Mouse (Mus musculus) G1E (cell line): ENCODE measurements around the gene Ppp1r17. TPM values are rescaled to one million over a fixed set of nuclear protein-coding genes. Genes with fewer than 3 reads are reported as not detected.

Source experiments
- ATAC-seq: 2 replicates; pipeline ENCODE4 v1.8.0; 2016; ENCODE audit warnings: mild to moderate bottlenecking; ENCODE audit not compliant: insufficient number of reproducible peaks, poor library complexity, low FRiP score, severe bottlenecking; ENCODE audit errors: extremely low read depth
- DNase-seq: peaks from one replicate; pipeline ENCODE4 v3.0.0; 2012; ENCODE audit warnings: low spot score
- H3K27me3 ChIP-seq: 2 replicates; pipeline ENCODE4 v1.6.1; 2012; ENCODE audit warnings: mild to moderate bottlenecking, low read length, inconsistent platforms; ENCODE audit not compliant: insufficient read depth
- H3K36me3 ChIP-seq: replicated peaks from 2 replicates; pipeline ENCODE3; 2012; ENCODE audit warnings: mild to moderate bottlenecking, inconsistent platforms
- H3K4me1 ChIP-seq: 2 replicates; pipeline ENCODE4 v1.6.1; 2012; ENCODE audit warnings: low read depth, low read length, inconsistent platforms, mixed read lengths; ENCODE audit not compliant: insufficient read depth
- H3K4me3 ChIP-seq: 2 replicates; pipeline ENCODE4 v1.5.1; 2012; ENCODE audit warnings: low read depth, mild to moderate bottlenecking, inconsistent platforms, low read length, moderate library complexity, mixed read lengths
- H3K9me3 ChIP-seq: replicated peaks from 2 replicates; pipeline ENCODE4 v1.6.1; 2012; ENCODE audit warnings: inconsistent platforms
- CTCF ChIP-seq: IDR thresholded peaks from 2 replicates; pipeline ENCODE4 v1.5.1; 2012; ENCODE audit warnings: low read depth, low read length, inconsistent platforms, mixed read lengths
- GATA1 ChIP-seq: IDR thresholded peaks from 2 replicates; pipeline ENCODE4 v1.6.1; 2012; ENCODE audit warnings: borderline replicate concordance, low read length, inconsistent platforms, mixed read lengths
- GATA2 ChIP-seq: IDR thresholded peaks from 2 replicates; pipeline ENCODE4 v1.6.1; 2012; ENCODE audit warnings: low read depth, low read length, inconsistent platforms, borderline replicate concordance
- POLR2AphosphoS5 ChIP-seq: IDR thresholded peaks from 2 replicates; pipeline ENCODE4 v1.6.1; 2012; ENCODE audit warnings: low read depth, low read length, inconsistent platforms; ENCODE audit not compliant: insufficient replicate concordance
- TAL1 ChIP-seq: conservative IDR thresholded peaks from 2 replicates; pipeline ENCODE4 v1.6.1; 2012; ENCODE audit warnings: low read depth, low read length, inconsistent platforms, mixed read lengths
- polyA plus RNA-seq: library from polyadenylated mRNA; stranded (reverse); fragments of >175 nt; gene quantifications from 2 replicates; pipeline ENCODE4 v1.2.3, GENCODE M21; 2012
- total RNA-seq, 2 experiments: library from RNA; stranded (forward) in 1 of 2; stranded (reverse) in 1 of 2; fragments of 200-1000 nt in 1 of 2; fragments of >200 nt in 1 of 2; fragmentation: Nextera tagmentation in 1 of 2; gene quantifications; 2 replicates each; pipeline ENCODE4 v1.2.3; 2014 to 2017

Gene Ppp1r17
- total and polyA plus RNA-seq, 3 experiments = not detected

- Histone ChIP-seq H3K9me3 (no peaks in the 10 kb centered on the region), H3K4me1 (no peaks in the 10 kb centered on the region), H3K36me3 (no peaks in the 10 kb centered on the region), H3K4me3 (no peak overlapping the region), H3K27me3 (no peaks in the 10 kb centered on the region)
- TF ChIP-seq POLR2AphosphoS5 = no peak
- peak; percentile 26; the same call in 1 of the 2 replicates for TF ChIP-seq CTCF
- ATAC-seq (no peak), DNase-seq (no peak)
Measured at GRCm38 (mm10) chr6:56025533-56025932, 8.2 kb downstream of the Ppp1r17 start.

- DNase-seq (no peak), ATAC-seq (no peak)
- Histone ChIP-seq H3K4me1 (no peaks in the 10 kb centered on the region), H3K27me3 (no peaks in the 10 kb centered on the region), H3K36me3 (no peaks in the 10 kb centered on the region), H3K4me3 (no peak overlapping the region), H3K9me3 (no peaks in the 10 kb centered on the region)
- TF ChIP-seq POLR2AphosphoS5 = no peak
- TF ChIP-seq TAL1 = no peak
- TF ChIP-seq GATA1 = no peak
- no peak for TF ChIP-seq CTCF
- TF ChIP-seq GATA2 = no peak
Measured at GRCm38 (mm10) chr6:56027318-56027717, 10.0 kb downstream of the Ppp1r17 start.

GRCm38 (mm10) chr6:56027966-56028365 is 10.7 kb downstream of the Ppp1r17 start:
- H3K4me3 ChIP-seq = no peak overlapping the region
- ATAC-seq (no peak), DNase-seq (no peak)
- H3K4me1 ChIP-seq = no peaks in the 10 kb centered on the region
- TF ChIP-seq CTCF (no peak), POLR2AphosphoS5 (no peak), GATA1 (no peak), TAL1 (no peak), GATA2 (no peak)
- no peaks in the 10 kb centered on the region for H3K9me3 ChIP-seq
- no peaks in the 10 kb centered on the region for H3K36me3 ChIP-seq
- H3K27me3 ChIP-seq = no peaks in the 10 kb centered on the region

- Histone ChIP-seq H3K9me3 (no peaks in the 10 kb centered on the region), H3K4me1 (no peaks in the 10 kb centered on the region), H3K36me3 (no peaks in the 10 kb centered on the region), H3K4me3 (no peak overlapping the region), H3K27me3 (no peaks in the 10 kb centered on the region)
- DNase-seq = no peak
- ATAC-seq = no peak
- TF ChIP-seq CTCF (no peak), POLR2AphosphoS5 (no peak), GATA1 (no peak), GATA2 (no peak), TAL1 (no peak)
Measured at GRCm38 (mm10) chr6:56029986-56030385, 12.7 kb downstream of the Ppp1r17 start.

GRCm38 (mm10) chr6:56032231-56032630 is 14.9 kb downstream of the Ppp1r17 start:
- no peaks in the 10 kb centered on the region for H3K36me3 ChIP-seq
- no peaks in the 10 kb centered on the region for H3K9me3 ChIP-seq
- no peak for ATAC-seq
- DNase-seq = no peak
- H3K27me3 ChIP-seq = no peaks in the 10 kb centered on the region
- H3K4me3 ChIP-seq = no peak overlapping the region
- H3K4me1 ChIP-seq = no peaks in the 10 kb centered on the region
- no peak for TF ChIP-seq TAL1
- TF ChIP-seq GATA1 = no peak
- no peak for TF ChIP-seq POLR2AphosphoS5
- no peak for TF ChIP-seq GATA2
- no peak for TF ChIP-seq CTCF

GRCm38 (mm10) chr6:56035054-56035453 is 17.8 kb downstream of the Ppp1r17 start:
- no peaks in the 10 kb centered on the region for H3K9me3 ChIP-seq
- H3K27me3 ChIP-seq = no peaks in the 10 kb centered on the region
- DNase-seq (no peak), ATAC-seq (no peak)
- no peaks in the 10 kb centered on the region for H3K4me1 ChIP-seq
- no peak for TF ChIP-seq GATA2
- no peak for TF ChIP-seq TAL1
- TF ChIP-seq GATA1 = no peak
- TF ChIP-seq POLR2AphosphoS5 = no peak
- no peak for TF ChIP-seq CTCF
- H3K4me3 ChIP-seq = no peak overlapping the region
- no peaks in the 10 kb centered on the region for H3K36me3 ChIP-seq

GRCm38 (mm10) chr6:56039476-56040055 is 22.3 kb downstream of the Ppp1r17 start:
- ATAC-seq = no peak
- no peak for DNase-seq
- no peaks in the 10 kb centered on the region for H3K27me3 ChIP-seq
- no peak for TF ChIP-seq CTCF
- TF ChIP-seq POLR2AphosphoS5 = no peak
- no peak for TF ChIP-seq GATA1
- no peak for TF ChIP-seq GATA2
- no peak for TF ChIP-seq TAL1
- H3K36me3 ChIP-seq = no peaks in the 10 kb centered on the region
- H3K4me3 ChIP-seq = no peak overlapping the region
- no peaks in the 10 kb centered on the region for H3K4me1 ChIP-seq
- no peaks in the 10 kb centered on the region for H3K9me3 ChIP-seq
